Mouse (Mus musculus) cortical plate, adult 2 months (tissue): ENCODE measurements around the gene Gmppa.
A peak's percentile ranks its signal among the peaks of the same experiment; 100 is the strongest.

Experiments
- CTCF ChIP-seq: fragments of 200-500 bp; IDR thresholded peaks from 2 replicates; pipeline ENCODE4 v1.5.1; 2011; ENCODE audit warnings: mild to moderate bottlenecking, control low read depth, low read length; ENCODE audit not compliant: insufficient read depth; ENCODE audit errors: extremely low read depth
- POLR2A ChIP-seq: fragments of 200-500 bp; IDR thresholded peaks from 2 replicates; pipeline ENCODE4 v1.6.1; 2011; ENCODE audit warnings: mild to moderate bottlenecking, low read length, control low read depth; ENCODE audit not compliant: insufficient read depth; ENCODE audit errors: extremely low read depth

DNA sequence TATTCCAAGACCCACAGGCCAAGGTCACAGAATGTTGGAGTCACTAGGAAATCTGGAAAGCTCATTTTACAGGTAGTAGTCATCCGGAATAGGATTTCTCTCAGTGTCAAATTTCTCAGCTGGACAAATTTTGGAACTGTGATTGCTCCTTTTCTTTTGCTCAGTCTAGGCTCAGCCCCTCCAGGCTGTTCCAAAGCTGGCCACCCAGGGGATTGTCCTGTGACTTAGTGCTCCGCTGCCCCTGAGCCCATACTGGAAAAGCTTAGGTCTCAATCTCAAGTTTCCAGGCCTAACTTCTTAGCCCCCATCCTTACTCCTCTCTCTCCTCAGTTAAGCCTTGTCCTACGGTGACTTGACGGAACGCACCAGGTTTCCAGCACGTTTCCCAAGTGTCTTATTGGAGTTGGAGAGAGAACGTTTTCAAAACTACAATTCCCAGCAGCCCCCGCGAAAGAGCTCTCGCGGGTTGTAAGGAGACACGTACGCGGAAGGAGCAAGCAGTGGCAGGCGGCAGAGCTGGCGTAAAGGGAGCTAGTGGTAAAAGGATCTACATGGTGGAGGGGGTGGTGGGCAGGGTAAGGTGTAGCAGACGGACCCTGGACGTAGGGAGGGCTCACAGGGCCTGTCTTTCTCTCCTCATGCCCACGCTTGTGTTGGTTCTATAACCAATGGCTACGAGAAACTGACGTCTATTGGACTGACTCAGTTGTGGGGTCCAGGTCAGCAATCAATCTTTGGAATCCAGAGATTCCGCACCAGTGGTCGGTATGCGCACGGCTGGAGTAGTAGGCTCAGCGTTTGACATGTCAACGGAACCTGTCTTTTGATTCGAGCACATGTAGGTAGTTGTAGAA, at the start of gene Gmppa:
- no peak for TF ChIP-seq CTCF
- peak; percentile 95 for TF ChIP-seq POLR2A
